Mouse (Mus musculus) heart, postnatal 0 days (tissue): ENCODE data around the gene Ccdc57. TPM values are rescaled to one million over a fixed set of nuclear protein-coding genes. Genes with fewer than 3 reads are reported as not detected.

Experiments used
- ATAC-seq: fragments of 200-750 bp; cut with Nextera tagmentation; 2 replicates; pipeline ENCODE4 v1.8.0; 2017; ENCODE audit warnings: low read depth, moderate number of reproducible peaks, moderate library complexity; ENCODE audit not compliant: insufficient read depth
- DNase-seq: peaks from one replicate; pipeline ENCODE4 v3.0.0-alpha.2; 2016; ENCODE audit warnings: low spot score
- H3K27ac ChIP-seq: fragments of 300-500 bp; sonication (generic); 2 replicates; pipeline ENCODE4 v1.5.1; 2014; ENCODE audit warnings: low read depth, mild to moderate bottlenecking
- H3K27me3 ChIP-seq: fragments of 300-500 bp; sonication (generic); 2 replicates; pipeline ENCODE4 v1.6.1; 2014; ENCODE audit warnings: low read length, mixed read lengths; ENCODE audit not compliant: control insufficient read depth, insufficient read depth
- H3K36me3 ChIP-seq: fragments of 300-500 bp; sonication (generic); replicated peaks from 2 replicates; pipeline ENCODE4 v1.6.1; 2014; ENCODE audit warnings: low read length, mixed read lengths; ENCODE audit not compliant: control insufficient read depth, insufficient read depth
- H3K4me1 ChIP-seq: fragments of 300-500 bp; sonication (generic); 2 replicates; pipeline ENCODE4 v1.6.1; 2014; ENCODE audit warnings: antibody characterized with exemption; ENCODE audit not compliant: control insufficient read depth, insufficient read depth
- H3K4me2 ChIP-seq: fragments of 300-500 bp; sonication (generic); 2 replicates; pipeline ENCODE4 v1.6.1; 2014; ENCODE audit warnings: low read depth, mild to moderate bottlenecking, low read length, moderate library complexity
- H3K4me3 ChIP-seq: fragments of 300-500 bp; sonication (generic); 2 replicates; pipeline ENCODE4 v1.5.1; 2014; ENCODE audit warnings: low read depth, low read length
- H3K9ac ChIP-seq: fragments of 300-500 bp; sonication (generic); replicated peaks from 2 replicates; pipeline ENCODE4 v1.6.1; 2014; ENCODE audit warnings: low read depth, low read length, mixed read lengths
- H3K9me3 ChIP-seq: fragments of 300-500 bp; sonication (generic); replicated peaks from 2 replicates; pipeline ENCODE4 v1.6.1; 2016; ENCODE audit warnings: low read length; ENCODE audit not compliant: control insufficient read depth
- CTCF ChIP-seq: IDR thresholded peaks from 2 replicates; pipeline ENCODE4 v1.5.1; 2016; ENCODE audit warnings: antibody characterized with exemption, control low read depth, low read depth
- EP300 ChIP-seq: IDR thresholded peaks from 2 replicates; pipeline ENCODE4 v1.6.1; 2016; ENCODE audit warnings: antibody characterized with exemption, low read depth
- WGBS: fragments of 180-500 bp; shearing (Covaris S2); extraction: QIAGEN DNeasy Blood & Tissue Kit; methylation state at CpG from one replicate; pipeline ENCODE4 v1.1.7; 2014; 5-methylcytosine and 5-hydroxymethylcytosine counted together
- polyA plus RNA-seq: library from polyadenylated mRNA; unstranded; fragments of >200 nt; fragmentation: Nextera tagmentation; extraction: Ambion mirVana; gene quantifications from 2 replicates; pipeline ENCODE4 v1.2.1, GENCODE M21; 2015
- total RNA-seq: library from RNA; depleted of rRNA; stranded (reverse); fragments of >200 nt; gene quantifications from 2 replicates; pipeline ENCODE4 v1.2.3, GENCODE M21; 2014; ENCODE audit warnings: low replicate concordance

Ccdc57 gene
- total and polyA plus RNA-seq, 2 experiments from 2014 or later, result 1.5 to 1.6 TPM

DNA sequence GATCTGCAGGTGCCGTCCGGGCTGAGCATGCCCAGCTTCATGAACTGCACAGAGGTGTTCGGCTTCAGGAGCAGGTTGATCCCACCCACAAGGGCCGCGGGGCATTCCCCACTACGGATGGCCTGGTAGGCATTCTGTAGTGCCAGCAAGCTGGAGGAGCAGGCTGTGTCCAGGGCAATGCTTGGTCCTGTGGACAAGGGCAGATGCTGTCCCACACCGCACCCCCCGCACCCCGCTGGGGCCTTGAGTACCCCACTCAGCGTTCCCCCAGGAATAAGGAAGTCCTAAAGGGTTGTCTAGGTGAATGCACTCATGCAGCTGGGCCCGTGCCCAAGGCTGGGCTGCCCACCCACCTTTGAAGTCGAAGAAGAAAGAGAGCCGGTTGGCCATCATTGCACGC is 112.1 kb downstream of the Ccdc57 start:
- Histone ChIP-seq H3K4me3 (no peak overlapping the region), H3K36me3 (peaks cover 50% of the 10 kb centered on the region), H3K9ac (no peak overlapping the region), H3K27me3 (no peaks in the 10 kb centered on the region), H3K27ac (peak overlapping the region; percentile 71), H3K4me2 (no peak overlapping the region), H3K4me1 (peaks cover 35% of the 10 kb centered on the region), H3K9me3 (no peaks in the 10 kb centered on the region)
- 94% methylated on average over 14 of the region's 14 CpGs for WGBS
- TF ChIP-seq EP300, result no peak
- no peak for TF ChIP-seq CTCF
- DNase-seq (no peak), ATAC-seq (no peak)

DNA sequence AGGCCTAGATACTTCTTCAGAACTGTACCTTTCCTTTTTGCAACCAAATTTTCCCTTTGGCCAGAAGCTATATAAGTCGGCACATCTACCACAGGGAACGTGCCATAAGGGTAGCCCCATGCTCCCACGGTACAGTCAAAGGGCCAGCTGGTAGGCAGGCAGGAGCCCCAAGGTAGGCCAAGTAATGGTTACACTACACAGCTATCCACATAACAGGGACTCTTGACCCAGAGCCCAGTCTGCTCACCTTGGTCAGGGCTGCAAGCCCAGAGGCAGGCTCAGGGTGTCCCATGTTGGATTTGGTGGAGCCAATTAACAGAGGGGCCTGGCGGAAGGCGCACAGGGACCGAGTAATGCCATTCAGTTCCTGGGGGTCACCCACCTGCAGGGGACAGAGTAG is 113.1 kb downstream of the Ccdc57 start:
- peaks cover 60% of the 10 kb centered on the region for H3K36me3 ChIP-seq
- TF ChIP-seq CTCF (no peak), EP300 (no peak)
- no peak overlapping the region for H3K9ac ChIP-seq
- H3K4me2 ChIP-seq, result no peak overlapping the region
- no peak for DNase-seq
- H3K9me3 ChIP-seq, result no peaks in the 10 kb centered on the region
- H3K27me3 ChIP-seq, result no peaks in the 10 kb centered on the region
- no peak overlapping the region for H3K4me3 ChIP-seq
- ATAC-seq, result no peak
- 93% methylated on average over 6 of the region's 6 CpGs for WGBS
- H3K4me1 ChIP-seq, result peaks cover 27% of the 10 kb centered on the region
- no peak overlapping the region for H3K27ac ChIP-seq

DNA sequence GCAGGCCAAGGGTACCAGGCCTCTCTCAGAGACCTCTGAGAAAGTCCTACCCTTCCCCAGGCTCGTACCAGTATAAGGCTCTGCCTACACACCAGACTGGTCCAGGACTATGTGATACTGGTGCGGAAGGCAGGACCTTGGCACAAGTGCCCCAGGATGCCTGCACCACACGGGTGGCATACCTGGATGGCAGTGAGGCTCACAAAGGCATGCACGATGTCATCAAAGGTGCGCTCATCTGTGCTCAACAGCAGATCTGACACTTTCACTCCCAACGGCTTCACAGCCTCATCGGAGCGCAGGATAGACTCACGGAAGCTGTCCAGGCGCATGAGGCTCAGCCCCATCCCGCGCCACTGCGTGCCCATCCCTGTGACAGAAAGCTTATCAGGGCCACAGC is 114.4 kb downstream of the Ccdc57 start:
- 89% methylated on average over 13 of the region's 13 CpGs for WGBS
- peaks cover 27% of the 10 kb centered on the region for H3K4me1 ChIP-seq
- H3K9me3 ChIP-seq, result no peaks in the 10 kb centered on the region
- no peak overlapping the region for H3K9ac ChIP-seq
- DNase-seq (no peak), ATAC-seq (no peak)
- TF ChIP-seq CTCF, result no peak
- no peak for TF ChIP-seq EP300
- no peaks in the 10 kb centered on the region for H3K27me3 ChIP-seq
- H3K4me2 ChIP-seq, result no peak overlapping the region
- no peak overlapping the region for H3K4me3 ChIP-seq
- no peak overlapping the region for H3K27ac ChIP-seq
- peaks cover 73% of the 10 kb centered on the region for H3K36me3 ChIP-seq

DNA sequence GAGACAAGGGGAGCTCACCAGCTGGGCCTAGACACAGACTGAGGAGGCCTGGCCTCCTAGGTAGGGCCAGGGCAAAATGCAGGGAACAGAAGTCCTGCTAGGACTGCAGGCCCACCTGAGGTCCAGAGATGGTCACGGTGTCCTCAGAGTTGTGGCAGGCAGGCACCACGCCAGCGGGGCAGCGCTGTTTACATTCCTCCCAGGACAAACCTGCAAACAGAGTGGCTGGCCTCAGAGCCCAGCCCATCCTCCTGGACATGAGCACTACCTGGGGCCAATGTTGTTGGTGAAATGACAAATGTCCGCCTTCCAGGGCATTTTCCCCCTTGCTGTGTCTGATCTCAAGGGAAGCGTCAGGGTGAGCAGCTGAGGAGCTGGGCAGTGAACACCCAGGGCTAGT is 115.3 kb downstream of the Ccdc57 start:
- Histone ChIP-seq H3K4me2 (no peak overlapping the region), H3K27ac (no peak overlapping the region), H3K9ac (no peak overlapping the region), H3K9me3 (no peaks in the 10 kb centered on the region), H3K27me3 (no peaks in the 10 kb centered on the region), H3K4me3 (no peak overlapping the region), H3K4me1 (peaks cover 18% of the 10 kb centered on the region), H3K36me3 (peaks cover 82% of the 10 kb centered on the region)
- WGBS, result 96% methylated on average over 6 of the region's 6 CpGs
- ATAC-seq (no peak), DNase-seq (no peak)
- TF ChIP-seq CTCF (no peak), EP300 (no peak)

DNA sequence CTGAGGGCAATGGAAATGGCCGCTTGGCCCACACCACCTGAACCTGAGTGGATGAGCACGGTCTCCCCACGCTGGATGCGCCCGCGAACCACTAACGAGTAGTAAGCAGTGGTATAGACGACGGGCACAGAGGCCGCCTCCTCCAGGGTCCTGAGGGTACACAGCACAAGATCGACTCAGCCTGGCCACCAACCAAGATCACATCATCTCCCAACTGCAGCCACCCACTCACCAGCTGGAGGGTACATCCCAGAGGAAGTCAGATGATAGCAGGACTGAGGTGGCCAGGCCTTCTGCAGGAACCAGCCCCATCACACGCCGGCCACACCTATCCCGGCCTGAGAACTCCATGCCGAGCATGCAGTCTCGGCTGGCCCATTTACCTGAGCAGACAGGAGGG is 120.6 kb downstream of the Ccdc57 start:
- no peak overlapping the region for H3K27ac ChIP-seq
- H3K9ac ChIP-seq, result no peak overlapping the region
- no peak overlapping the region for H3K4me3 ChIP-seq
- H3K9me3 ChIP-seq, result no peaks in the 10 kb centered on the region
- H3K36me3 ChIP-seq, result peaks cover 100% of the 10 kb centered on the region
- no peaks in the 10 kb centered on the region for H3K27me3 ChIP-seq
- no peaks in the 10 kb centered on the region for H3K4me1 ChIP-seq
- no peak for DNase-seq
- WGBS, result 94% methylated on average over 16 of the region's 16 CpGs
- no peak for TF ChIP-seq EP300
- TF ChIP-seq CTCF, result no peak
- H3K4me2 ChIP-seq, result no peak overlapping the region
- no peak for ATAC-seq

DNA sequence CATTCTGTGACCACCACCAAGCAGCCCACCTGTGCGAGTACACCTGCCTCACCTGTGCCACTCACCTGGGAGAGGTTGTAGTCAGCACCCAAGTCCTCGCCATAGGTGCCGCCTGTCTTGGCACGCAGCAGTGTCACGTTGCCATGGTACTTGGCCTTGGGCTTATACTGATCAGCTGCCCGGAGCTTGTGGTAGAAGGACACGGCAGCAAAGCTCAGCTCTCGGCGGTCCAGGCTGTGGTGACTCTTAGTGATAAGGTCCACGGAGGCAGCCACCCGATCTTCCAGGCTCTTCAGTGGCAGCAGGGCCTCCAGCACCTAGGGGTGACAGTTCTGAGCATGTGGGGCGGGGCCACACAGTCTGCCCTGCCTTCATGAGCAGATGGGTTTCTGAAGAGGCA is 124.7 kb downstream of the Ccdc57 start:
- H3K9me3 ChIP-seq, result no peaks in the 10 kb centered on the region
- H3K27me3 ChIP-seq, result no peaks in the 10 kb centered on the region
- peaks cover 73% of the 10 kb centered on the region for H3K36me3 ChIP-seq
- H3K27ac ChIP-seq, result no peak overlapping the region
- no peak for TF ChIP-seq EP300
- no peak for TF ChIP-seq CTCF
- no peaks in the 10 kb centered on the region for H3K4me1 ChIP-seq
- no peak overlapping the region for H3K9ac ChIP-seq
- DNase-seq (no peak), ATAC-seq (no peak)
- H3K4me2 ChIP-seq, result no peak overlapping the region
- no peak overlapping the region for H3K4me3 ChIP-seq
- 84% methylated on average over 12 of the region's 12 CpGs for WGBS
